7 mouse cellular contexts compared by ENCODE assay signal in genomic region chr17:33523918-33524755, GRCm38 (mm10). TPM values are rescaled to one million over a fixed set of nuclear protein-coding genes. Genes with fewer than 3 reads are reported as not detected.
DNase-seq lines count a peak whose midpoint lies in the region; ATAC-seq lines count a peak whose summit lies in the region.

Gene Adamts10 (plus strand): TSS chr17:33524204.

- peak within 1 kb of the TSS; percentile 82 for H3K4me2 ChIP-seq in limb, embryonic 13.5 days (replicated peaks)
- H3K4me2 ChIP-seq in midbrain, embryonic 15.5 days, result peak within 1 kb of the TSS; percentile 57

- peak within 1 kb of the TSS; percentile 70 for H3K4me3 ChIP-seq in limb, embryonic 13.5 days
- peak within 1 kb of the TSS; percentile 78 for H3K4me3 ChIP-seq in midbrain, embryonic 15.5 days

- H3K27ac ChIP-seq in limb, embryonic 13.5 days, result peak within 1 kb of the TSS; percentile 93
- H3K27ac ChIP-seq in midbrain, embryonic 15.5 days, result peak within 1 kb of the TSS; percentile 80

- peak within 1 kb of the TSS; percentile 72 for H3K9ac ChIP-seq in limb, embryonic 13.5 days
- H3K9ac ChIP-seq in midbrain, embryonic 15.5 days, result peak within 1 kb of the TSS; percentile 77

- peak; percentile 68 for DNase-seq in adrenal gland, adult 8-10 months
- DNase-seq in embryo, embryonic 9.5 days (ENCODE audit: extremely low spot score), result peak; percentile 85
- DNase-seq in heart, adult 11 months, result peak; percentile 99
- peak; percentile 71 for DNase-seq in kidney, adult 18-20 months
- DNase-seq in spleen, postnatal 10 days (ENCODE audit: low spot score in 2 of 2), result peak; percentile 42 to 76

- H3K4me1 ChIP-seq in limb, embryonic 13.5 days, result peaks cover 40% of the 10 kb centered on the region
- H3K4me1 ChIP-seq in midbrain, embryonic 15.5 days, result peaks cover 33% of the 10 kb centered on the region

- under 1% methylated on average over 42 of the region's 44 CpGs for WGBS in limb, embryonic 13.5 days
- WGBS in midbrain, embryonic 15.5 days, result under 1% methylated on average over 44 of the region's 44 CpGs

- no peaks in the 10 kb centered on the region for H3K27me3 ChIP-seq in limb, embryonic 13.5 days
- no peaks in the 10 kb centered on the region for H3K27me3 ChIP-seq in midbrain, embryonic 15.5 days (replicated peaks)

- H3K9me3 ChIP-seq in limb, embryonic 13.5 days, result no peaks in the 10 kb centered on the region
- no peaks in the 10 kb centered on the region for H3K9me3 ChIP-seq in midbrain, embryonic 15.5 days

- peak; percentile 85 for ATAC-seq in limb, embryonic 13.5 days (ENCODE audit: low FRiP score, low read depth)
- ATAC-seq in midbrain, embryonic 15.5 days (replicated peaks), result peak; percentile 81

- H3K36me3 ChIP-seq in limb, embryonic 13.5 days, result peaks cover 13% of the 10 kb centered on the region
- 0 out of 2 replicates have a peak, but pooled peaks cover 4% of the 10 kb centered on the region for H3K36me3 ChIP-seq in midbrain, embryonic 15.5 days (replicated peaks)

RNA-seq across cellular contexts. Expression of gene Adamts10, which starts in this region (rescaled TPM):
- 10 to 100 TPM; 26.5 to 40.7 (median 30.1) TPM for total RNA-seq in adrenal gland, adult 8-10 months (2022)
- polyA plus RNA-seq in limb, embryonic 13.5 days (2015; fragmentation: Nextera tagmentation; extraction: Ambion mirVana), result 106 and 120 TPM in 2 replicates
- polyA plus RNA-seq in midbrain, embryonic 15.5 days (2015; fragmentation: Nextera tagmentation; extraction: Ambion mirVana), result 67.7 and 69.7 TPM in 2 replicates

Comparison
In these comparisons a context has a peak if more than half of its experiments do, and no peak if none do; other contexts are left out.
1. Peak in every context shown above with its lines: DNase-seq, ATAC-seq, H3K4me3 ChIP-seq and H3K27ac ChIP-seq.